Mouse (Mus musculus) midbrain, embryonic 14.5 days (tissue): Measurements from ENCODE around the gene Medag. TPM values are rescaled to one million over a fixed set of nuclear protein-coding genes. Genes with fewer than 3 reads are reported as not detected.

Experiments
- ATAC-seq: fragments of 200-750 bp; cut with Nextera tagmentation; 2 replicates; pipeline ENCODE4 v1.8.0; 2017; ENCODE audit warnings: moderate number of reproducible peaks, moderate library complexity; ENCODE audit not compliant: low FRiP score, low TSS enrichment
- DNase-seq: peaks from one replicate; pipeline ENCODE4 v3.0.0-alpha.2; 2015
- H3K27ac ChIP-seq: fragments of 300-500 bp; sonication (generic); replicated peaks from 2 replicates; pipeline ENCODE4 v1.5.1; 2014; ENCODE audit warnings: mild to moderate bottlenecking, low read depth, low read length, moderate library complexity
- H3K27me3 ChIP-seq: fragments of 300-500 bp; sonication (generic); 2 replicates; pipeline ENCODE4 v1.6.1; 2014; ENCODE audit warnings: low read length, control low read depth, mixed read lengths; ENCODE audit not compliant: control insufficient read depth, insufficient read depth
- H3K36me3 ChIP-seq: fragments of 300-500 bp; sonication (generic); 2 replicates; pipeline ENCODE4 v1.6.1; 2014; ENCODE audit warnings: low read length, control low read depth; ENCODE audit not compliant: control insufficient read depth, insufficient read depth
- H3K4me1 ChIP-seq: fragments of 300-500 bp; sonication (generic); 2 replicates; pipeline ENCODE4 v1.6.1; 2014; ENCODE audit warnings: mild to moderate bottlenecking, antibody characterized with exemption, low read length, control low read depth; ENCODE audit not compliant: control insufficient read depth, insufficient read depth
- H3K4me2 ChIP-seq: fragments of 300-500 bp; sonication (generic); 2 replicates; pipeline ENCODE4 v1.6.1; 2014; ENCODE audit warnings: mild to moderate bottlenecking, low read length, moderate library complexity
- H3K4me3 ChIP-seq: fragments of 300-500 bp; sonication (generic); replicated peaks from 2 replicates; pipeline ENCODE4 v1.5.1; 2014; ENCODE audit warnings: low read depth, low read length
- H3K9ac ChIP-seq: fragments of 300-500 bp; sonication (generic); replicated peaks from 2 replicates; pipeline ENCODE4 v1.6.1; 2014; ENCODE audit warnings: mild to moderate bottlenecking, low read length, moderate library complexity
- H3K9me3 ChIP-seq: fragments of 300-500 bp; sonication (generic); 2 replicates; pipeline ENCODE4 v1.6.1; 2016; ENCODE audit warnings: low read length, control low read depth, mixed read lengths; ENCODE audit not compliant: control insufficient read depth
- WGBS: fragments of 180-500 bp; shearing (Covaris S2); extraction: QIAGEN DNeasy Blood & Tissue Kit; methylation state at CpG from one replicate; pipeline ENCODE4 v1.1.7; 2014; 5-methylcytosine and 5-hydroxymethylcytosine counted together
- polyA plus RNA-seq: library from polyadenylated mRNA; unstranded; fragments of >200 nt; fragmentation: Nextera tagmentation; extraction: Ambion mirVana; gene quantifications from 2 replicates; pipeline ENCODE4 v1.2.1, GENCODE M21; 2014

Gene Medag
- polyA plus RNA-seq, 1 experiment from 2014 or later: 5.9 TPM

GRCm38 (mm10) chr5:149462071-149462470 is 50.5 kb downstream of the Medag start:
- H3K9ac ChIP-seq: no peak overlapping the region
- no peak for ATAC-seq

GRCm38 (mm10) chr5:149465305-149465704 is 53.8 kb downstream of the Medag start:
- Histone ChIP-seq H3K9ac (no peak overlapping the region), H3K4me3 (no peak overlapping the region), H3K9me3 (no peaks in the 10 kb centered on the region), H3K36me3 (no peaks in the 10 kb centered on the region), H3K27ac (no peak overlapping the region), H3K4me1 (0 out of 2 replicates have a peak, but pooled peaks cover 2% of the 10 kb centered on the region), H3K4me2 (no peak overlapping the region), H3K27me3 (no peaks in the 10 kb centered on the region)
- DNase-seq (no peak), ATAC-seq (no peak)
- 51% methylated on average over 4 of the region's 5 CpGs for WGBS

More at GRCm38 (mm10) chr5:149462071-149462470, 50.5 kb downstream of the Medag start:
- Histone ChIP-seq H3K27ac (no peak overlapping the region), H3K4me2 (no peak overlapping the region), H3K36me3 (no peaks in the 10 kb centered on the region), H3K4me1 (0 out of 2 replicates have a peak, but pooled peaks cover 2% of the 10 kb centered on the region), H3K4me3 (no peak overlapping the region), H3K27me3 (no peaks in the 10 kb centered on the region), H3K9me3 (no peaks in the 10 kb centered on the region)
- WGBS: 86% methylated on average over 3 of the region's 3 CpGs
- DNase-seq: no peak

- Histone ChIP-seq H3K9ac (no peak overlapping the region), H3K4me3 (no peak overlapping the region)
Measured at GRCm38 (mm10) chr5:149474142-149474541, 62.6 kb downstream of the Medag start.

GRCm38 (mm10) chr5:149474701-149475468 is 63.3 kb downstream of the Medag start:
- no peaks in the 10 kb centered on the region for H3K36me3 ChIP-seq
- no peaks in the 10 kb centered on the region for H3K9me3 ChIP-seq
- H3K9ac ChIP-seq: no peak overlapping the region
- ATAC-seq: no peak
- no peak overlapping the region for H3K4me3 ChIP-seq
- H3K4me2 ChIP-seq: no peak overlapping the region
- WGBS: 94% methylated on average over 16 of the region's 16 CpGs
- H3K27me3 ChIP-seq: no peaks in the 10 kb centered on the region
- no peak overlapping the region for H3K27ac ChIP-seq
- no peak for DNase-seq
- no peaks in the 10 kb centered on the region for H3K4me1 ChIP-seq

More at GRCm38 (mm10) chr5:149474142-149474541, 62.6 kb downstream of the Medag start:
- no peaks in the 10 kb centered on the region for H3K4me1 ChIP-seq
- no peak for ATAC-seq
- H3K36me3 ChIP-seq: no peaks in the 10 kb centered on the region
- no peaks in the 10 kb centered on the region for H3K27me3 ChIP-seq
- H3K27ac ChIP-seq: no peak overlapping the region
- DNase-seq: peak; percentile 41
- H3K4me2 ChIP-seq: no peak overlapping the region
- H3K9me3 ChIP-seq: no peaks in the 10 kb centered on the region
- 90% methylated on average over 9 of the region's 9 CpGs for WGBS

Other genes starting within 250 kb of the Medag start
- gene Uspl1, start 227.4 kb upstream of the Medag start, polyA plus RNA-seq: 61.4 and 65.1 TPM in 2 replicates
- gene Hmgb1, start 227.3 kb upstream of the Medag start, polyA plus RNA-seq: 869 and 947 TPM in 2 replicates
- 10.9 and 12.2 TPM in 2 replicates for gene Alox5ap, start 147.0 kb upstream of the Medag start, polyA plus RNA-seq
- gene Tex26, start 27.9 kb downstream of the Medag start, polyA plus RNA-seq: 0.81 and 1.00 TPM in 2 replicates
- 0.30 TPM in 1 of 2 replicates, not detected in the other for gene Wdr95, start 116.9 kb downstream of the Medag start, polyA plus RNA-seq
- 59.8 and 104 TPM in 2 replicates for gene Hsph1, start 224.6 kb downstream of the Medag start, polyA plus RNA-seq